In the genomic region with DNA sequence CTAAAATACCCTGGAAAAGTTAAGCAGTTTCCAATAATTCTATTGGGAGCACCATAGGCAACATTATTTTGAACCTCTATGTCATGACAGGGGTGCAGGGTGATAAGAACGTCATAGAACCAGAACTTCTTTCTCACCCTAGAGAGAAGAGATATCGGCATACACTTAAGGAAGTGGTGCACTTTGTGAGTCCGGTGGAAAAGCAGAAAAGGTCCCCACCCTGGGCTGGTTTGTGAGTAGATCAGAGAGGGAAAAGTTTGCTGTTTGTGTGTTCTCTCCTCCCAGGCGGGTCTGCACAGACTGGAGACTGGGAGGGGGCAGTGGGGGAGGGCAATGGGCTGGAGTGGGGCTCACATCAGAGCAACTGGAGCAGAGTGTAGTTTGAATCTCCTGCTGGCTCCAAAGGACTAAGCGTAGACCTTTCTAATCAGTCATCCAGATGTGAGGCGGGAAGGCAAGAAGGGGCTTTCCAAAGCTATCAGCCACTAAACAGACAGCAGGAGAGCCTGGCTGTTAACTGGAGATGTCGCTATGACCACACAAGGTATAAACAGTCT, we compare ENCODE assay signal across 12 mouse cellular contexts. TPM values are rescaled to one million over a fixed set of nuclear protein-coding genes. Genes with fewer than 3 reads are reported as not detected.
DNase-seq lines count a peak whose midpoint lies in the region; ATAC-seq and TF ChIP-seq lines count a peak whose summit lies in the region.
"Had no signal": no experiment of that assay in that cellular context is flagged by ENCODE, and none has a peak within 500 bp of the region (broad histone marks: within the 10 kb centered on the region; RNA-seq: fewer than 3 reads in every experiment).

No protein-coding gene starts in this region.

- H3K4me3 ChIP-seq in forebrain, embryonic 11.5 days (ENCODE audit: low read depth, low read length), result no peak overlapping the region
- H3K4me3 ChIP-seq in forebrain, embryonic 15.5 days, result no peak overlapping the region
- peak overlapping the region; percentile 38 for H3K4me3 ChIP-seq in liver, postnatal 0 days (ENCODE audit: low read depth, low read length)
- H3K4me3 ChIP-seq in midbrain, embryonic 15.5 days, result no peak overlapping the region
- H3K4me3 ChIP-seq: layer of hippocampus, adult 2 months; limb, embryonic 12.5 days had no signal

- peak; percentile 25 for TF ChIP-seq CTCF in liver, postnatal 0 days (IDR thresholded peaks at IDR 0.05; ENCODE audit: low read depth)

- H3K36me3 ChIP-seq in forebrain, embryonic 11.5 days (ENCODE audit: control insufficient read depth, insufficient read depth, low read length), result no peaks in the 10 kb centered on the region
- no peaks in the 10 kb centered on the region for H3K36me3 ChIP-seq in forebrain, embryonic 15.5 days
- no peaks in the 10 kb centered on the region for H3K36me3 ChIP-seq in liver, postnatal 0 days (replicated peaks; ENCODE audit: insufficient read depth, low read length)
- no peaks in the 10 kb centered on the region for H3K36me3 ChIP-seq in midbrain, embryonic 15.5 days (replicated peaks)
- H3K36me3 ChIP-seq: limb, embryonic 12.5 days had no signal

- peak; percentile 98 for TF ChIP-seq EP300 in liver, postnatal 0 days (IDR thresholded peaks at IDR 0.05; ENCODE audit: low read depth)

- 0 out of 2 replicates have a peak overlapping the region, but pooled peaks have one; percentile 34 for H3K27ac ChIP-seq in forebrain, embryonic 11.5 days (ENCODE audit: low read depth, low read length)
- H3K27ac ChIP-seq in forebrain, embryonic 15.5 days (replicated peaks), result no peak overlapping the region
- peak overlapping the region; percentile 98 for H3K27ac ChIP-seq in liver, postnatal 0 days (ENCODE audit: low read depth)
- no peak overlapping the region for H3K27ac ChIP-seq in midbrain, embryonic 15.5 days
- H3K27ac ChIP-seq: layer of hippocampus, adult 2 months; limb, embryonic 12.5 days had no signal

- H3K27me3 ChIP-seq in forebrain, embryonic 11.5 days (ENCODE audit: control insufficient read depth, insufficient read depth, low read length), result no peaks in the 10 kb centered on the region
- H3K27me3 ChIP-seq in forebrain, embryonic 15.5 days, result no peaks in the 10 kb centered on the region
- H3K27me3 ChIP-seq in liver, postnatal 0 days (ENCODE audit: insufficient read depth, low read length), result no peaks in the 10 kb centered on the region
- H3K27me3 ChIP-seq in midbrain, embryonic 15.5 days (replicated peaks), result no peaks in the 10 kb centered on the region
- H3K27me3 ChIP-seq: limb, embryonic 12.5 days had no signal

- H3K9ac ChIP-seq in forebrain, embryonic 11.5 days (ENCODE audit: low read length), result no peak overlapping the region
- H3K9ac ChIP-seq in forebrain, embryonic 15.5 days (replicated peaks), result no peak overlapping the region
- H3K9ac ChIP-seq in liver, postnatal 0 days (replicated peaks), result peak overlapping the region; percentile 66
- no peak overlapping the region for H3K9ac ChIP-seq in midbrain, embryonic 15.5 days
- H3K9ac ChIP-seq: limb, embryonic 12.5 days had no signal

- no peak for DNase-seq in forebrain, embryonic 11.5 days (ENCODE audit: low spot score)
- peak; percentile 47 for DNase-seq in A20 (ENCODE audit: low read depth, low spot score)
- peak; percentile 62 for DNase-seq in liver, postnatal 0 days
- DNase-seq in cerebellum, adult 11 months, result no peak
- DNase-seq in thymus, postnatal 0 days (ENCODE audit: low spot score), result no peak
- DNase-seq: cerebellum, adult 18-20 months had no signal

- no peaks in the 10 kb centered on the region for H3K9me3 ChIP-seq in forebrain, embryonic 11.5 days (ENCODE audit: control insufficient read depth, low read length)
- H3K9me3 ChIP-seq in forebrain, embryonic 15.5 days, result no peaks in the 10 kb centered on the region
- H3K9me3 ChIP-seq in liver, postnatal 0 days (ENCODE audit: low read length), result no peaks in the 10 kb centered on the region
- H3K9me3 ChIP-seq in midbrain, embryonic 15.5 days, result no peaks in the 10 kb centered on the region
- H3K9me3 ChIP-seq: limb, embryonic 12.5 days had no signal

- H3K4me2 ChIP-seq in forebrain, embryonic 11.5 days (ENCODE audit: low read depth, low read length, severe bottlenecking), result no peak overlapping the region
- H3K4me2 ChIP-seq in forebrain, embryonic 15.5 days (replicated peaks), result no peak overlapping the region
- peak overlapping the region; percentile 63 for H3K4me2 ChIP-seq in liver, postnatal 0 days (ENCODE audit: low read depth, low read length)
- no peak overlapping the region for H3K4me2 ChIP-seq in midbrain, embryonic 15.5 days
- H3K4me2 ChIP-seq: limb, embryonic 12.5 days had no signal

- 77% methylated on average over 7 of the region's 7 CpGs for WGBS in forebrain, embryonic 11.5 days
- 80% methylated on average over 7 of the region's 7 CpGs for WGBS in forebrain, embryonic 15.5 days
- 49% methylated on average over 7 of the region's 7 CpGs for WGBS in liver, postnatal 0 days (ENCODE audit: insufficient replicate concordance)
- 82% methylated on average over 7 of the region's 7 CpGs for WGBS in midbrain, embryonic 15.5 days

- 0 out of 2 replicates have a peak, but pooled peaks cover 2% of the 10 kb centered on the region for H3K4me1 ChIP-seq in forebrain, embryonic 11.5 days (replicated peaks; ENCODE audit: control insufficient read depth, insufficient read depth, low read length)
- peaks cover 5% of the 10 kb centered on the region; the same call in 1 of the 2 replicates for H3K4me1 ChIP-seq in forebrain, embryonic 15.5 days
- peaks cover 38% of the 10 kb centered on the region for H3K4me1 ChIP-seq in liver, postnatal 0 days (ENCODE audit: insufficient read depth)
- H3K4me1 ChIP-seq in midbrain, embryonic 15.5 days, result peaks cover 4% of the 10 kb centered on the region

- no peak for ATAC-seq in forebrain, embryonic 11.5 days (replicated peaks; ENCODE audit: low FRiP score)
- no peak for ATAC-seq in forebrain, embryonic 15.5 days (replicated peaks)
- peak; percentile 87 for ATAC-seq in erythroid progenitor cell, adult 5-6 weeks (replicated peaks; ENCODE audit: low FRiP score, poor library complexity, severe bottlenecking)
- ATAC-seq in liver, postnatal 0 days, result peak; percentile 94
- no peak for ATAC-seq in midbrain, embryonic 15.5 days (replicated peaks)
- ATAC-seq: inflammation-experienced regulatory T-cells, adult 6 months had no signal

RNA-seq across cellular contexts. Expression of a gene that starts 5.4 kb away (rescaled TPM):
- 66.7 and 76.5 TPM in 2 replicates for polyA plus RNA-seq in forebrain, embryonic 11.5 days (2014; fragmentation: Nextera tagmentation; extraction: Ambion mirVana)
- 18.8 and 22.3 TPM in 2 replicates for polyA plus RNA-seq in forebrain, embryonic 15.5 days (2015; fragmentation: Nextera tagmentation; extraction: Ambion mirVana)
- 3,888 and 3,969 TPM in 2 replicates for total RNA-seq in erythroid progenitor cell, adult 5-6 weeks (2015; ENCODE audit: low replicate concordance)
- total RNA-seq in erythroid progenitor cell, adult 5-6 weeks (2017; ENCODE audit: low replicate concordance), result 4,642 and 5,347 TPM in 2 replicates
- 35.4 and 38.8 TPM in 2 replicates for polyA plus RNA-seq in liver, postnatal 0 days (2015; fragmentation: Nextera tagmentation; extraction: Ambion mirVana)
- polyA plus RNA-seq in midbrain, embryonic 15.5 days (2015; fragmentation: Nextera tagmentation; extraction: Ambion mirVana), result 6.0 and 6.5 TPM in 2 replicates
- 47.6 and 52.3 TPM in 2 replicates for polyA plus RNA-seq in thymus, postnatal 0 days (2015; fragmentation: Nextera tagmentation; extraction: Ambion mirVana)

Comparison
In these comparisons a context has a peak if more than half of its experiments do, and no peak if none do; other contexts are left out.
1. H3K27ac ChIP-seq: peak in forebrain, embryonic 11.5 days (single experiment) and liver, postnatal 0 days (single experiment); none in forebrain, embryonic 15.5 days (single experiment) and midbrain, embryonic 15.5 days (single experiment).
2. ATAC-seq: peak in erythroid progenitor cell, adult 5-6 weeks (single experiment) and liver, postnatal 0 days (single experiment); none in forebrain, embryonic 11.5 days (single experiment), forebrain, embryonic 15.5 days (single experiment) and midbrain, embryonic 15.5 days (single experiment).
3. DNase-seq: peak in A20 (single experiment) and liver, postnatal 0 days (single experiment); none in forebrain, embryonic 11.5 days (single experiment), cerebellum, adult 11 months (single experiment) and thymus, postnatal 0 days (single experiment).